Mouse (Mus musculus) heart, embryonic 12.5 days (tissue): ENCODE data around the gene 2310030G06Rik. TPM values are rescaled to one million over a fixed set of nuclear protein-coding genes. Genes with fewer than 3 reads are reported as not detected.

Experiments used
- ATAC-seq: fragments of 200-750 bp; cut with Nextera tagmentation; 2 replicates; pipeline ENCODE4 v1.8.0; 2017; ENCODE audit warnings: moderate TSS enrichment, moderate library complexity; ENCODE audit not compliant: insufficient number of reproducible peaks, low FRiP score
- H3K27ac ChIP-seq: fragments of 300-500 bp; sonication (generic); 2 replicates; pipeline ENCODE4 v1.5.1; 2016; ENCODE audit warnings: mild to moderate bottlenecking, moderate library complexity; ENCODE audit not compliant: poor library complexity, severe bottlenecking
- H3K27me3 ChIP-seq: fragments of 300-500 bp; sonication (generic); replicated peaks from 2 replicates; pipeline ENCODE4 v1.6.1; 2016; ENCODE audit warnings: mild to moderate bottlenecking, moderate library complexity
- H3K36me3 ChIP-seq: fragments of 300-500 bp; sonication (generic); 2 replicates; pipeline ENCODE4 v1.6.1; 2016; ENCODE audit warnings: mild to moderate bottlenecking, moderate library complexity
- H3K4me1 ChIP-seq: fragments of 300-500 bp; sonication (generic); replicated peaks from 2 replicates; pipeline ENCODE4 v1.6.1; 2016; ENCODE audit warnings: mild to moderate bottlenecking
- H3K4me2 ChIP-seq: fragments of 300-500 bp; sonication (generic); 2 replicates; pipeline ENCODE4 v1.6.1; 2016; ENCODE audit warnings: mild to moderate bottlenecking, moderate library complexity
- H3K4me3 ChIP-seq: fragments of 300-500 bp; sonication (generic); 2 replicates; pipeline ENCODE4 v1.5.1; 2016; ENCODE audit warnings: mild to moderate bottlenecking
- H3K9ac ChIP-seq: fragments of 300-500 bp; sonication (generic); 2 replicates; pipeline ENCODE4 v1.6.1; 2016; ENCODE audit warnings: mild to moderate bottlenecking, moderate library complexity
- H3K9me3 ChIP-seq: fragments of 300-500 bp; sonication (generic); replicated peaks from 2 replicates; pipeline ENCODE4 v1.6.1; 2016; ENCODE audit warnings: mild to moderate bottlenecking, moderate library complexity
- WGBS: fragments of 180-500 bp; shearing (Covaris S2); methylation state at CpG from one replicate; pipeline ENCODE4 v1.1.7; 2016; 5-methylcytosine and 5-hydroxymethylcytosine counted together
- polyA plus RNA-seq: library from polyadenylated mRNA; unstranded; fragments of >200 nt; fragmentation: Nextera tagmentation; extraction: Ambion mirVana; gene quantifications from 2 replicates; pipeline ENCODE4 v1.2.1, GENCODE M21; 2016

2310030G06Rik gene
- polyA plus RNA-seq, 1 experiment from 2014 or later: 9.5 TPM

GRCm38 (mm10) chr9:50698418-50699409, 47.6 kb downstream of the 2310030G06Rik start:
- no peak overlapping the region for H3K27ac ChIP-seq
- peak overlapping the region; percentile 73 for H3K9ac ChIP-seq
- under 1% methylated on average over 66 of the region's 70 CpGs for WGBS

GRCm38 (mm10) chr9:50697706-50698041, 48.7 kb downstream of the 2310030G06Rik start:
- ATAC-seq: peak; percentile 38; the same call in 1 of the 2 replicates
- Histone ChIP-seq H3K36me3 (peaks cover 4% of the 10 kb centered on the region; the same call in 1 of the 2 replicates), H3K9ac (peak overlapping the region; percentile 56), H3K4me3 (peak overlapping the region; percentile 38), H3K27ac (no peak overlapping the region), H3K4me2 (peak overlapping the region; percentile 100), H3K4me1 (peaks cover 37% of the 10 kb centered on the region), H3K9me3 (no peaks in the 10 kb centered on the region), H3K27me3 (peaks cover 18% of the 10 kb centered on the region)
- WGBS: 2% methylated on average over 12 of the region's 12 CpGs

More at GRCm38 (mm10) chr9:50698418-50699409, 47.6 kb downstream of the 2310030G06Rik start:
- H3K9me3 ChIP-seq: no peaks in the 10 kb centered on the region
- H3K27me3 ChIP-seq: peaks cover 18% of the 10 kb centered on the region
- H3K4me3 ChIP-seq: peak overlapping the region; percentile 63
- H3K4me1 ChIP-seq: peaks cover 36% of the 10 kb centered on the region
- H3K4me2 ChIP-seq: peak overlapping the region; percentile 100
- H3K36me3 ChIP-seq: peaks cover 7% of the 10 kb centered on the region; the same call in 1 of the 2 replicates
- peak; percentile 46 for ATAC-seq

- Histone ChIP-seq H3K4me1 (peaks cover 37% of the 10 kb centered on the region), H3K4me2 (peak overlapping the region; percentile 100), H3K9me3 (no peaks in the 10 kb centered on the region), H3K36me3 (peaks cover 3% of the 10 kb centered on the region; the same call in 1 of the 2 replicates), H3K27ac (no peak overlapping the region), H3K27me3 (peaks cover 18% of the 10 kb centered on the region), H3K9ac (peak overlapping the region; percentile 56), H3K4me3 (peak overlapping the region; percentile 38)
- WGBS: 57% methylated on average over 12 of the region's 12 CpGs
- ATAC-seq: no peak
Measured at GRCm38 (mm10) chr9:50696851-50697705, 49.3 kb downstream of the 2310030G06Rik start.

GRCm38 (mm10) chr9:50695153-50695552, 51.2 kb downstream of the 2310030G06Rik start:
- peaks cover 26% of the 10 kb centered on the region for H3K4me1 ChIP-seq
- no peaks in the 10 kb centered on the region for H3K36me3 ChIP-seq
- ATAC-seq: no peak
- H3K27ac ChIP-seq: no peak overlapping the region
- H3K9me3 ChIP-seq: no peaks in the 10 kb centered on the region
- peaks cover 13% of the 10 kb centered on the region for H3K27me3 ChIP-seq
- no peak overlapping the region for H3K4me2 ChIP-seq
- H3K4me3 ChIP-seq: no peak overlapping the region
- no peak overlapping the region for H3K9ac ChIP-seq
- WGBS: 76% methylated on average over 6 of the region's 6 CpGs

GRCm38 (mm10) chr9:50693631-50694030, 52.7 kb downstream of the 2310030G06Rik start:
- Histone ChIP-seq H3K36me3 (peaks cover 5% of the 10 kb centered on the region; the same call in 1 of the 2 replicates), H3K4me2 (0 out of 2 replicates have a peak overlapping the region, but pooled peaks have one; percentile 11)

GRCm38 (mm10) chr9:50692626-50693580, 53.4 kb downstream of the 2310030G06Rik start:
- no peak for ATAC-seq
- no peak overlapping the region for H3K4me3 ChIP-seq

More at GRCm38 (mm10) chr9:50693631-50694030, 52.7 kb downstream of the 2310030G06Rik start:
- H3K27me3 ChIP-seq: no peaks in the 10 kb centered on the region
- 23% methylated on average over 10 of the region's 10 CpGs for WGBS
- ATAC-seq: no peak
- peaks cover 18% of the 10 kb centered on the region for H3K4me1 ChIP-seq
- H3K9me3 ChIP-seq: no peaks in the 10 kb centered on the region
- H3K9ac ChIP-seq: no peak overlapping the region
- H3K4me3 ChIP-seq: no peak overlapping the region
- no peak overlapping the region for H3K27ac ChIP-seq

More at GRCm38 (mm10) chr9:50692626-50693580, 53.4 kb downstream of the 2310030G06Rik start:
- peaks cover 15% of the 10 kb centered on the region for H3K4me1 ChIP-seq
- no peaks in the 10 kb centered on the region for H3K27me3 ChIP-seq
- H3K9ac ChIP-seq: no peak overlapping the region
- H3K36me3 ChIP-seq: peaks cover 5% of the 10 kb centered on the region; the same call in 1 of the 2 replicates
- no peak overlapping the region for H3K4me2 ChIP-seq
- H3K27ac ChIP-seq: no peak overlapping the region
- no peaks in the 10 kb centered on the region for H3K9me3 ChIP-seq
- 35% methylated on average over 13 of the region's 13 CpGs for WGBS

Other genes starting within 250 kb of the 2310030G06Rik start
- 82.2 and 84.1 TPM in 2 replicates for gene Pts, start 217.8 kb downstream of the 2310030G06Rik start, polyA plus RNA-seq
- gene Il18, start 191.7 kb downstream of the 2310030G06Rik start, polyA plus RNA-seq: 3.9 and 4.0 TPM in 2 replicates
- gene Bco2, start 191.4 kb downstream of the 2310030G06Rik start, polyA plus RNA-seq: 0.08 TPM in 1 of 2 replicates, not detected in the other
- 0.22 TPM in 1 of 2 replicates, not detected in the other for gene Tex12, start 185.2 kb downstream of the 2310030G06Rik start, polyA plus RNA-seq
- 570 and 575 TPM in 2 replicates for gene Sdhd, start 142.7 kb downstream of the 2310030G06Rik start, polyA plus RNA-seq
- 290 and 305 TPM in 2 replicates for gene Timm8b, start 142.6 kb downstream of the 2310030G06Rik start, polyA plus RNA-seq
- gene Pih1d2, start 129.2 kb downstream of the 2310030G06Rik start, polyA plus RNA-seq: 2.5 and 3.0 TPM in 2 replicates
- 20.4 and 21.0 TPM in 2 replicates for gene Nkapd1, start 129.1 kb downstream of the 2310030G06Rik start, polyA plus RNA-seq
- gene Dlat, start 86.8 kb downstream of the 2310030G06Rik start, polyA plus RNA-seq: 138 and 147 TPM in 2 replicates
- 9.2 and 10.8 TPM in 2 replicates for gene Dixdc1, start 7.0 kb downstream of the 2310030G06Rik start, polyA plus RNA-seq
- gene Cryab, start 4.8 kb upstream of the 2310030G06Rik start, polyA plus RNA-seq: 1,032 and 1,048 TPM in 2 replicates
- gene Hspb2, start 5.8 kb upstream of the 2310030G06Rik start, polyA plus RNA-seq: 284 and 285 TPM in 2 replicates
- 8.0 and 10.3 TPM in 2 replicates for gene Fdxacb1, start 21.7 kb upstream of the 2310030G06Rik start, polyA plus RNA-seq
- gene Alg9, start 28.5 kb upstream of the 2310030G06Rik start, polyA plus RNA-seq: 38.6 TPM in 2 replicates
- gene 1110032A03Rik, start 29.0 kb upstream of the 2310030G06Rik start, polyA plus RNA-seq: 19.9 and 20.7 TPM in 2 replicates
- gene Ppp2r1b, start 98.8 kb upstream of the 2310030G06Rik start, polyA plus RNA-seq: 61.1 and 62.1 TPM in 2 replicates